In genomic region chr2:71541418-71542226, GRCm38 (mm10) we compare ENCODE assay signal across 10 mouse cellular contexts. TPM values are rescaled to one million over a fixed set of nuclear protein-coding genes. Genes with fewer than 3 reads are reported as not detected.
DNase-seq lines count a peak whose midpoint lies in the region; ATAC-seq and TF ChIP-seq lines count a peak whose summit lies in the region.
"Had no signal": no experiment of that assay in that cellular context is flagged by ENCODE, and none has a peak within 500 bp of the region (broad histone marks: within the 10 kb centered on the region; RNA-seq: fewer than 3 reads in every experiment).

No protein-coding gene starts in this region.

- no peak overlapping the region for H3K27ac ChIP-seq in lung, postnatal 0 days (ENCODE audit: low read length)
- peak overlapping the region; percentile 76 for H3K27ac ChIP-seq in embryonic facial prominence, embryonic 15.5 days (replicated peaks)
- no peak overlapping the region for H3K27ac ChIP-seq in limb, embryonic 12.5 days
- no peak overlapping the region for H3K27ac ChIP-seq in stomach, embryonic 15.5 days
- H3K27ac ChIP-seq: liver, embryonic 14.5 days had no signal

- no peak for TF ChIP-seq EP300 in lung, postnatal 0 days (IDR thresholded peaks at IDR 0.05)

- H3K4me2 ChIP-seq in lung, postnatal 0 days (replicated peaks; ENCODE audit: low read depth, low read length), result peak overlapping the region; percentile 25; the same call in 1 of the 2 replicates
- H3K4me2 ChIP-seq in embryonic facial prominence, embryonic 15.5 days (replicated peaks), result peak overlapping the region; percentile 57
- peak overlapping the region; percentile 49 for H3K4me2 ChIP-seq in limb, embryonic 12.5 days
- peak overlapping the region; percentile 36 for H3K4me2 ChIP-seq in stomach, embryonic 15.5 days

- WGBS in lung, postnatal 0 days, result 3% methylated on average over 36 of the region's 37 CpGs
- WGBS in embryonic facial prominence, embryonic 15.5 days, result 9% methylated on average over 37 of the region's 37 CpGs
- WGBS in limb, embryonic 12.5 days, result under 1% methylated on average over 37 of the region's 37 CpGs
- WGBS in stomach, embryonic 15.5 days, result 3% methylated on average over 37 of the region's 37 CpGs

- no peaks in the 10 kb centered on the region for H3K9me3 ChIP-seq in lung, postnatal 0 days (ENCODE audit: low read length)
- H3K9me3 ChIP-seq in embryonic facial prominence, embryonic 15.5 days (replicated peaks), result no peaks in the 10 kb centered on the region
- no peaks in the 10 kb centered on the region for H3K9me3 ChIP-seq in limb, embryonic 12.5 days
- no peaks in the 10 kb centered on the region for H3K9me3 ChIP-seq in stomach, embryonic 15.5 days

- no peaks in the 10 kb centered on the region for H3K36me3 ChIP-seq in lung, postnatal 0 days (ENCODE audit: insufficient read depth, low read length)
- H3K36me3 ChIP-seq in embryonic facial prominence, embryonic 15.5 days, result no peaks in the 10 kb centered on the region
- H3K36me3 ChIP-seq in limb, embryonic 12.5 days, result no peaks in the 10 kb centered on the region
- H3K36me3 ChIP-seq in stomach, embryonic 15.5 days, result no peaks in the 10 kb centered on the region

- H3K27me3 ChIP-seq in lung, postnatal 0 days (replicated peaks; ENCODE audit: insufficient read depth, low read length), result peaks cover 94% of the 10 kb centered on the region
- peaks cover 88% of the 10 kb centered on the region for H3K27me3 ChIP-seq in embryonic facial prominence, embryonic 15.5 days
- peaks cover 98% of the 10 kb centered on the region for H3K27me3 ChIP-seq in limb, embryonic 12.5 days
- H3K27me3 ChIP-seq in stomach, embryonic 15.5 days (replicated peaks), result peaks cover 92% of the 10 kb centered on the region

- no peak overlapping the region for H3K9ac ChIP-seq in lung, postnatal 0 days (replicated peaks; ENCODE audit: low read depth)
- H3K9ac ChIP-seq in embryonic facial prominence, embryonic 15.5 days, result peak overlapping the region; percentile 15; the same call in 1 of the 2 replicates
- no peak overlapping the region for H3K9ac ChIP-seq in limb, embryonic 12.5 days (replicated peaks)
- H3K9ac ChIP-seq in stomach, embryonic 15.5 days, result no peak overlapping the region
- H3K9ac ChIP-seq: liver, embryonic 14.5 days had no signal

- no peak for TF ChIP-seq CTCF in lung, postnatal 0 days (IDR thresholded peaks at IDR 0.05)

- DNase-seq in lung, postnatal 0 days (ENCODE audit: low spot score), result peak; percentile 4
- no peak for DNase-seq in lung, postnatal 25 days (ENCODE audit: low spot score)
- DNase-seq in right cerebral cortex, adult 2 months (ENCODE audit: low spot score in 2 of 2), result no peak
- DNase-seq in c-Kit-positive CD71-positive TER-119-positive erythroid progenitor cells, embryonic 14.5 days (ENCODE audit: low spot score), result no peak
- no peak for DNase-seq in lung, adult 18-20 months

- peak overlapping the region; percentile 2 for H3K4me3 ChIP-seq in lung, postnatal 0 days (ENCODE audit: low read depth, low read length)
- peak overlapping the region; percentile 34 for H3K4me3 ChIP-seq in embryonic facial prominence, embryonic 15.5 days (replicated peaks)
- peak overlapping the region; percentile 28 for H3K4me3 ChIP-seq in limb, embryonic 12.5 days (replicated peaks)
- 0 out of 2 replicates have a peak overlapping the region, but pooled peaks have one; percentile 1 for H3K4me3 ChIP-seq in stomach, embryonic 15.5 days (replicated peaks)

- no peak for ATAC-seq in lung, postnatal 0 days
- no peak for ATAC-seq in embryonic facial prominence, embryonic 15.5 days (ENCODE audit: insufficient number of reproducible peaks, low FRiP score, low TSS enrichment, low read depth)
- ATAC-seq in limb, embryonic 12.5 days (ENCODE audit: insufficient number of reproducible peaks, insufficient read depth, low FRiP score, low TSS enrichment, low read depth), result peak; percentile 17; the same call in 1 of the 2 replicates
- ATAC-seq in stomach, embryonic 15.5 days (ENCODE audit: insufficient read depth, low FRiP score, low read depth), result no peak; the same call in 1 of the 2 replicates

- peaks cover 11% of the 10 kb centered on the region for H3K4me1 ChIP-seq in lung, postnatal 0 days (ENCODE audit: insufficient read depth, low read depth, low read length)
- H3K4me1 ChIP-seq in embryonic facial prominence, embryonic 15.5 days, result peaks cover 57% of the 10 kb centered on the region
- H3K4me1 ChIP-seq in limb, embryonic 12.5 days (replicated peaks), result peaks cover 61% of the 10 kb centered on the region
- H3K4me1 ChIP-seq in stomach, embryonic 15.5 days, result peaks cover 38% of the 10 kb centered on the region

RNA-seq across cellular contexts. Expression of gene Dlx2, which starts 4.9 kb away (rescaled TPM):
- not detected in 2 replicates for polyA plus RNA-seq in lung, postnatal 0 days (2015; fragmentation: Nextera tagmentation; extraction: Ambion mirVana)
- polyA plus RNA-seq in embryonic facial prominence, embryonic 15.5 days (2015; fragmentation: Nextera tagmentation; extraction: Ambion mirVana), result 6.2 and 8.5 TPM in 2 replicates
- polyA plus RNA-seq in limb, embryonic 12.5 days (2016; fragmentation: Nextera tagmentation; extraction: Ambion mirVana), result 6.0 and 7.0 TPM in 2 replicates
- 3.9 and 4.2 TPM in 2 replicates for polyA plus RNA-seq in stomach, embryonic 15.5 days (2015; fragmentation: Nextera tagmentation; extraction: Ambion mirVana)
- polyA plus RNA-seq: spleen, adult 2 months had no signal

RNA-seq across cellular contexts. Expression of gene Dlx1, which starts 13.7 kb away (rescaled TPM):
- polyA plus RNA-seq in lung, postnatal 0 days (2015; fragmentation: Nextera tagmentation; extraction: Ambion mirVana), result not detected in 2 replicates
- polyA plus RNA-seq in embryonic facial prominence, embryonic 15.5 days (2015; fragmentation: Nextera tagmentation; extraction: Ambion mirVana), result 9.7 and 12.5 TPM in 2 replicates
- polyA plus RNA-seq in limb, embryonic 12.5 days (2016; fragmentation: Nextera tagmentation; extraction: Ambion mirVana), result 5.6 and 6.3 TPM in 2 replicates
- polyA plus RNA-seq in stomach, embryonic 15.5 days (2015; fragmentation: Nextera tagmentation; extraction: Ambion mirVana), result 10.3 and 11.3 TPM in 2 replicates
